Mouse (Mus musculus) ES-Bruce4 (cell line): ENCODE data around the gene Cep164.

Experiments
- CTCF ChIP-seq: IDR thresholded peaks from one replicate; pipeline ENCODE4 v1.8.1; 2011; ENCODE audit warnings: low read depth, low read length
- POLR2A ChIP-seq: IDR thresholded peaks from one replicate; pipeline ENCODE4 v1.8.1; 2011; ENCODE audit warnings: low read length; ENCODE audit not compliant: insufficient read depth

DNA sequence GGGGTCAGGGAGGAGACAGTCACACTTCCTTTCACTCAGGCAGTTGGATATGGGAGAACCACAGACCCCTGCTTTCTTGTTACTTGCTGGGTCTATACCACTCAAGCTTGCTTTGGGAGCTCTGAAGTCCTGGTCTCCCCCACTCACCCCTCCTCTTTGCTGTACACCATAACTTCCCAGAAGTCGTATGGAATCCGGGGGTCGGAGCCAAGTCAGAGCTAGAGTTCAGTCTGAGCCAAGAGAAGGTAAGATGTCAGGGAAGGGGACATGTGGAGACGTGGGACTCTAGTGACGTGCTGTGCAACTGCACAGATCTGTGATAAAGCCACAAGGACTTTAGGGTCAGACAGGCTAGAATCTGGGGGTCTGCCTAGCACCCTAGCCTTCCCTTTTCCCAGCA lies 11.8 kb upstream of the Cep164 start:
- TF ChIP-seq CTCF, result no peak
- TF ChIP-seq POLR2A, result no peak
